Mouse (Mus musculus) T-helper 17 cell (primary cell): ENCODE measurements around the gene Prss35.

ENCODE experiments used
- in situ Hi-C, 2 experiments: fragments of 300-600 bp; cut with MboI, MseI; formaldehyde crosslinking; loops; 1 replicate in 1 of 2; 2 replicates in 1 of 2; pipeline ENCODE4 v1.15.1; 2025; ENCODE audit warnings: high pct_unique_total_duplicates in 2 of 2

The Prss35 gene

GRCm38 (mm10) chr9:86742959-86743911, at the start of gene Prss35:
Prss35 (plus strand) TSS chr9:86743649.
- in situ Hi-C loops: loop anchor here in 1 of 2 experiments (5.0 kb wide), 1 partner anchor 151 kb away; no protein-coding TSS in a partner anchor

- in situ Hi-C loops: no loop called here
Measured at GRCm38 (mm10) chr9:86693935-86694334, 49.5 kb upstream of the Prss35 start.

- in situ Hi-C loops: no loop called here
Measured at GRCm38 (mm10) chr9:86694644-86695043, 48.8 kb upstream of the Prss35 start.

- in situ Hi-C loops: no loop called here
Measured at GRCm38 (mm10) chr9:86695199-86695817, 48.1 kb upstream of the Prss35 start.

- in situ Hi-C loops: no loop called here
Measured at GRCm38 (mm10) chr9:86695818-86696261, 47.6 kb upstream of the Prss35 start, which contains the start of gene Me1. Me1 (minus strand) TSS chr9:86695953.

- in situ Hi-C loops: no loop called here
Measured at GRCm38 (mm10) chr9:86701264-86701663, 42.2 kb upstream of the Prss35 start.

GRCm38 (mm10) chr9:86701844-86702243, 41.6 kb upstream of the Prss35 start:
- in situ Hi-C loops: no loop called here

- in situ Hi-C loops: no loop called here
Measured at GRCm38 (mm10) chr9:86707431-86707830, 36.0 kb upstream of the Prss35 start.

GRCm38 (mm10) chr9:86708921-86709320, 34.5 kb upstream of the Prss35 start:
- in situ Hi-C loops: no loop called here

- in situ Hi-C loops: no loop called here
Measured at GRCm38 (mm10) chr9:86710091-86710634, 33.3 kb upstream of the Prss35 start.

GRCm38 (mm10) chr9:86712648-86713047, 30.8 kb upstream of the Prss35 start:
- in situ Hi-C loops: no loop called here

- in situ Hi-C loops: no loop called here
Measured at GRCm38 (mm10) chr9:86714089-86714488, 29.4 kb upstream of the Prss35 start.

- in situ Hi-C loops: no loop called here
Measured at GRCm38 (mm10) chr9:86716540-86716939, 26.9 kb upstream of the Prss35 start.

GRCm38 (mm10) chr9:86717119-86717518, 26.3 kb upstream of the Prss35 start:
- in situ Hi-C loops: no loop called here

GRCm38 (mm10) chr9:86720227-86720626, 23.2 kb upstream of the Prss35 start:
- in situ Hi-C loops: no loop called here

GRCm38 (mm10) chr9:86720794-86721193, 22.7 kb upstream of the Prss35 start:
- in situ Hi-C loops: no loop called here

GRCm38 (mm10) chr9:86725066-86725465, 18.4 kb upstream of the Prss35 start:
- in situ Hi-C loops: no loop called here

- in situ Hi-C loops: no loop called here
Measured at GRCm38 (mm10) chr9:86725604-86726380, 17.7 kb upstream of the Prss35 start.

GRCm38 (mm10) chr9:86726381-86726720, 17.1 kb upstream of the Prss35 start:
- in situ Hi-C loops: no loop called here

- in situ Hi-C loops: no loop called here
Measured at GRCm38 (mm10) chr9:86728214-86728814, 15.1 kb upstream of the Prss35 start.

- in situ Hi-C loops: no loop called here
Measured at GRCm38 (mm10) chr9:86729084-86729483, 14.4 kb upstream of the Prss35 start.
